Mouse (Mus musculus) lung, postnatal 25 days (tissue): Measurements from ENCODE around the gene Ctnnbip1.

Source experiments
- DNase-seq: peaks from one replicate; pipeline ENCODE4 v3.0.0; 2022; ENCODE audit warnings: low spot score

The Ctnnbip1 gene

DNA sequence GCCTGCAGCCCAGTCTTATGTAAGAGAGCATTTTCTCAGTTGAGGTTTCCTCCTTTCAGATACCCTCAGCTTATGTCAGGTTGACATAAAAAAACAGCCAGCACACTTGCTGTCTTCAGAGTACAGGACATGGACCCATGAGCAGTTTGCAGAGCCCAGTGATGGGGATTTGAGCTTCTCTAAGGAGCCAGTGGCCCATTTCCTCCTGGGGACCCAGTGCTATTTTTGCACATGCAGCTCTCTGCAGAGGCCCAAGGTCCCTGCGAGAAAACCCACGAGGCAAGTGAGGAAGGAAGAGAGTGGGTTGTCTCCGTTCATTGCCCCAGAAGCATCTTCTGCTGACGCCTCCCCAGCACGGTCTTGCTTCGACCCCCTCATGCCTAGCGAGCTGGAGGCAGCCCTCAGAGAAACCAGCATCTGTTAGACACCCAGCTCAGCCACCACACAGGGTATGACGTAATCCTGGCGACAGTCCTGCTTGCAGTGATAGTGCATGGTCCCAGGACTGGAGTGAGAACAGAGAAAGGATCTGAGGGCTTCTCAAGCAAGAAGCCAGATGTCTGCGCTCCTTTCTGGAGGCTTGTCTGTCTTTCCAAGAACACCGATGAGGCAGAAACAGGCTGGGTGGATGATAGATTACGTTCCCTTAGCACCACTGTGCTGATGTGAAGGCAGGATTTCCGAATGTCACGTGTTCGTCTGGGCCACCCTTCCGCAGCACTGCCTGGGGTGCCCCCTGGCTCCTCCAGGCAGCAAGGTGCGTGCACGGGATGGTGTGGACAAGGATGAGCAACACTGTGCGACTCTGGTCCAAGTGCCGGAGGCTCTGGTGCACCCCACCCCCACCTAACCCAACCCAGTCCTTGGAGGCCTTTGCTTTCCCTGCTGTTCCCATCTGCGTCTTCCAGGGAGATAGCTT, 44.2 kb downstream of the Ctnnbip1 start:
- DNase-seq, result no peak

DNA sequence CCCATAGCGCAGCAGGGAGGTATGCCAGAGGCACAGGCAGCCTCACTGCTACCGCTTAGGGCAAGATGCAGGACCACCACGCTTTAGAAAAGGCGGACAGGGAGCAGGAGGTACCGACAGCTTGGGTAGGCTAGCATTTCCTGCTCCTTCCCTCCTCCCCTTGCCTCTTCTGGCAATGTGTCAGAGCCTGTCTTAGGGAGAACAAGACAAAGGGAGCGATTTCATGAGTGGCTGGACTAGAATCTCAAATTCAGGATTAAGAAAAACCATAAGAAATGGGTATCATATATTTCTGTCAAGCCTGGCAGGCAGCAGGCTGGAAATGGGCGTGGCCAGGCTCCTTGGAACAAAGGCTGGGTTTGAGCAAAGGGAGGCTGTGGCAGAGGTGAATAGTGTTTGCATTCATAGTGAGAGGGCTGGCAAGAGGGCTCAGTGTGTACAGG, 44.9 kb downstream of the Ctnnbip1 start:
- no peak for DNase-seq

GRCm38 (mm10) chr4:149563941-149564361, 45.9 kb downstream of the Ctnnbip1 start:
- no peak for DNase-seq

- DNase-seq, result peak; percentile 89
Observed at GRCm38 (mm10) chr4:149564452-149565407, 46.7 kb downstream of the Ctnnbip1 start.

- peak; percentile 56 for DNase-seq
Observed at GRCm38 (mm10) chr4:149567432-149568026, 49.5 kb downstream of the Ctnnbip1 start.

DNA sequence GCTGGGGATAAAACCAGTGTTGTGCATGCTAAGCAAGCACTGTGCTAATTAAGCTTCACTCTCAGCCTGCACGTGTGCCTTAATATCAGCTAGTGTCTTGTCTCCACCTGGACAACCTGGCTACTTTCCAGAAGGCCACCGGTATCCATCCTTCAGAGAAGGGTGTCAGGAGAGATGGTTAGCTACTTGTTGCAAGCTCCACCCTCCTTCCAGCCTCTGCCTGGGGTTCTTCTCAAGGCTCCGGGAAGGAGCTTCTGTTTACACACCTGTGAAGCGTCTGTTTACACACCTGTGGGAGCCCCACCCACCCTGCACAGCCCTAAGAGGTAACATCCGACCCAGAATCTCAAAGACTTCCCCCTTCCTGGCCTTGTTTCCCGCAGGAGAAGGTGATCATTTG, 50.6 kb downstream of the Ctnnbip1 start:
- no peak for DNase-seq

- no peak for DNase-seq
Observed at GRCm38 (mm10) chr4:149569781-149570497, 51.9 kb downstream of the Ctnnbip1 start.

GRCm38 (mm10) chr4:149570498-149570863, 52.4 kb downstream of the Ctnnbip1 start:
- no peak for DNase-seq

DNA sequence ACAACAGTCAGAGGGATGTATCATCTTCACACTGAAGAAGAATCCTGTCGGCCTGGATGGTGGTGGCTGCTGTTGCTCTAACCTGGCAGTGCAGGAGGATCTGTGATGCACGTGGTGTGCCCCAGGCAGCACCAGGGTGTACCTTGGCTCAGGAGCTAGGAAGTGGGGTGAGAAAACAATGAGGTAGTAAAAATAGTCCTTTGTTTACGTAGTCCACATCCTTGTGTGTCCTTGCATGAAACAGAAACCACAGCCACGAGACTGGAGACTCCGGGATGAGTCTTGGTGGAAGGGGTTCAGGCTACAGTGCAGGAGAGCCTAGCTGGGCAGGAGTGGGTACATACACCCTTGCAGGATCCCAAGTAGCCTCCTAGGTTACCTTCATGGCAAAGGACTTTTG, 53.2 kb downstream of the Ctnnbip1 start:
- DNase-seq, result peak; percentile 76

DNA sequence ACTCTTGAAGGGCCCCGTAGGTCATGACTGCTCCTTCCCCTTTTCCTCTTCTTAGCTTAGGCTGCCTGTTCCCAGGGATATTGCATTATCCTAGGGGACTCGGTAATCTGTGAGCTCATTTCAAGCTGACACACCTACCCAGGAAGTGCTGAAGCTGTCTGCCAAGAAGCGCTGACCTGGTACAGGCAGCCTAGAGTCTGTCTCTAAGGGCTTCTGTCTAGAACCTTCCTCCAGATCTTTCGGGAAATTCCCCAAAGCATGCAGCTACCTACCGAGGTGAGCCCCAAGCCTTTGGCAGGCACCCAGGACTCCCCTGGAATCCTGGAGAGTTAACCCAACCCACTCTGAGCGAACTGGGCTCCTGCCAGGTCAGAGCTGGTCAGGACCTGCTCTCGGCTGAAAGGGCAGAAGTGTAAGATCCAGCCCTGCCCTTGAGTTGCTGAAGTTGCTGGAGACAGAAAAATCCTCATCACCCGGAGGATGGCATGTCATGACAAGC, 53.7 kb downstream of the Ctnnbip1 start:
- DNase-seq, result peak; percentile 79

DNA sequence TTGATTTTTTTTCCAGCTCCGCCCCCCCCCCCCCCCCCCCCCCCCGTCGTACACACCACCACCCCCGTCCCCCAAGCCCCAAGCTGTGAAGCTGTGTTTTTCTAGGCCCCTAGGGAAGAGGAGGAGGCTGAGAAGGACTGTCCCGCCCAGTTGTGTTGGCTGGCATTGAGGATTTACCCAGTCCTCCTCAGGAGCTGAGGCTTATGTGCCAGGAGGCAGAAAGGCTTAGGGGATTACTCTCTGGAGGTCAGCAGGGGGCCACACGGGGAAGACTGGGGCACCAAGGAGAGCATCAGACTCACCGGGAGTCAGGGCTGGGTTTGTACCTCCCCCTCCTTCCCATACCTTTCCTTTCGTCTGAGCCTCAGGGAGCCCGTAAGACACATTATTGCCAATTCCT, 54.4 kb downstream of the Ctnnbip1 start:
- DNase-seq, result no peak

GRCm38 (mm10) chr4:149572851-149573250, 54.8 kb downstream of the Ctnnbip1 start:
- peak; percentile 88 for DNase-seq

DNA sequence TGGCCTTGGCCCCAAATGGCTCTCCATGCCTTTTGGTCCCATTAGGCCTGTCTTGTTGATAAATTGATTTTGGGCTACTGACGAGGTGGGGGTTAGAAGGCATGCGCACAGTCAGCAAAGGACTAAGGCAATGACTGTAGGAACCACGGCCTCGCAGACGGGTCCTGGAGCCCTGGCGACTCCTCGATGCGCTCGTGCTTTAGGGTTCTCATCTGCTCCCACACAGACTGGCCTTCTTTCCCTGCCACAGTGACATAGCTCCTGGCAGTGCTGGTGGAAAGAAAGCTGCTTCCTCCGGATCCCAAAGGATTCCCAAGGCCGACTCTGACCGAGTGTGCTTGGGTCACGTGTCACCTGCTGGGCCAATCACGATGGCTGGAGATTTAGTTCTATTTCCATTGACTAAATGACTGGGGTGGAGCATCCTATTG, 56.4 kb downstream of the Ctnnbip1 start:
- no peak for DNase-seq

GRCm38 (mm10) chr4:149576061-149576460, 58.0 kb downstream of the Ctnnbip1 start:
- no peak for DNase-seq

DNA sequence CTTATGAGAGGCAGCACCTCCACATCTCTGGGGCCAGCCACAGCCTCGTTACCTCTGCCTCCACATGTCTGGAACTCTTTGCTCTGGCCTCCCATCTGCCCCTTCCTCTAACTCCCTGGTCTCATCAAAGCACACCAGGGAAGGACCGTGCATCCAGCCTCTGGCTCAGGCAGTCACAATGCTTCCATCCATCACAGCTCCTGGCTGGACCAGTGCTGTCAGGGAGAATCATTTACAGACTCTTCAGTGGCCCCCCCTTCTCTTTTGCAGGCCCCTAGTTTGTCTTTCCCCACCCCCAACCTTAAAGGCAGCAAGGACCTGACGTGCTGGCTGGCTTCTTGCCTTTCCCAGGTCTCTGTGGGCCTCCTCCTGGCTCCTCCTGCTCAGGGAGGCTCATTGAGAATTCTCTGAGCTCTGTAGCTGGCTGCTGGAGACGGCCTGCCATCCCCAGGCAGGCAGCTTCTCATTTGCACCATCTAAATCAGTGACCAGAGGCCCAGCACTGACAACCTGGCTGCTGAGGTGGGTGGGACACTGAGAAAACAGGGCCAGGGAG, 59.0 kb downstream of the Ctnnbip1 start:
- no peak for DNase-seq

- DNase-seq, result no peak
Observed at GRCm38 (mm10) chr4:149578085-149578681, 60.1 kb downstream of the Ctnnbip1 start.

DNA sequence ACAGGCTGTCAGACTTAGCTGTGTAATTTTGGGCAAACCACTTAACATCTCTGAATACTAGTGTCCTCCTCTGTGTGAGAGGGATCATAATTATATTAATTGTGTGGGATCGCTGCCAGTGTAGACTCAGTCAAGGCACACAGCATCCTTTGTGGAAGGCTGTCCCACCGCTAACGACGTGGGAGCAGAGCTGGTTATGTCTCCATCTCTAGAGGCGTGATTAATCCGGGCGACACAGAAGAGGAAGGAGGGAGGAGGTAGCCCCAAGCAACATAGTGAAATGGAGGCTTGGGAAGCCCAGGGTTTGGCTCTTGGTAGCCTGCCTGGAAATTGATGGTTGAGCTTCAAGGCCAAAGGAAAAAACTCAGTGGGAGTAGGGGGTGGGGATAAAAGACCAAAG, 60.8 kb downstream of the Ctnnbip1 start:
- DNase-seq, result no peak

DNA sequence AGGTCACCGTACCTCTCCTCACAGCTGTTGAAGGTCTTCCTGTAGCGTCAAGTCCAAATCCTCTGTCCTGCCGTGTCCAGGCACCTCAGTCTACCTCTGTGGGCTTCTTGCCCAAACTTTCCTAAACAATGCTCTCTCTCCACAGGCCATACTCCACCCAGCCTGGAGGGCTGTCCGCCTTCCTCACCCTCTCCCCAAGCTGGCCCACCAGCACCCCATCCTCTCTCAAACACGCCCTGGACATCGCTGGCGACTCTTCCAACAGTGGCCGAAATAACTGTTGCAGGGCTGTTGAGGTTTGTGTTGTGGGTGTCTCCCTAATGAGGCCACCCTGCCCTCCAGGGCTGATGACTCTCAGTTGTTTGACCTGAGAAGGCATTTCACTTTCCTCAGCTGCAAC, 67.2 kb downstream of the Ctnnbip1 start:
- no peak for DNase-seq

GRCm38 (mm10) chr4:149586044-149586782, 68.2 kb downstream of the Ctnnbip1 start, which contains the start of gene Clstn1:
TSS of gene Clstn1 (plus strand) at chr4:149586468.
- no peak for DNase-seq
